Mouse (Mus musculus) embryonic stem cell, embryonic (primary cell): ENCODE results near the gene Tas2r136.

ENCODE experiments used
- CTCF ChIA-PET, 4 experiments: fragments of 300-600 bp in 2 of 4; fragments of 350-600 bp in 2 of 4; sonication (Branson Sonifier 250); formaldehyde crosslinking; loops; one replicate each; lab custom pipeline; 2022; ENCODE audit warnings: inconsistent platforms in 2 of 4; lab: Charles Lee
- POLR2A ChIA-PET, 4 experiments: fragments of 300-600 bp in 2 of 4; fragments of 350-600 bp in 2 of 4; sonication (Branson Sonifier 250); formaldehyde crosslinking; loops; one replicate each; lab custom pipeline; 2022; ENCODE audit warnings: antibody characterized with exemption in 4 of 4, inconsistent platforms in 1 of 4; lab: Charles Lee

The Tas2r136 gene

DNA sequence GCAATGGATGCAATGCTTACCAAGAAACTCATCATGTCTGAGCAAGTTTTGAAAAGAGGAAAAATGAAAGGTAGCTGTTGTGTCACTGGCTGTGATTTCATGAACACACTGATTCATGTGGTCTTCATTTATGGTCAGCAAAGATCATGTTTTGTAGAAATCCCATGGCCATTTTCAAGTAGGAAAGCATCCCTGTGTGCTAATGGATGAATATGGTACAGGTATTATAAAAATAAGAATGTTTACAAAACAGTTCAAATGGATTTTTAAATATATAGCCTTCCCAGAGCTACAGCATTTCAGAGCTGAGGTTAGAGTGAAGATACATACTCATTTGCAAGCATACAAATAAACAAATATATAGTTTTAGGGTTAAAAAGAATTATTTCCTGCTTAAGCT, at the start of gene Tas2r136:
Gene Tas2r136 (minus strand): TSS at position 101 of the 400 bp plus-strand sequence.
- ChIA-PET POLR2A (no interaction called here), CTCF (no interaction called here)

DNA sequence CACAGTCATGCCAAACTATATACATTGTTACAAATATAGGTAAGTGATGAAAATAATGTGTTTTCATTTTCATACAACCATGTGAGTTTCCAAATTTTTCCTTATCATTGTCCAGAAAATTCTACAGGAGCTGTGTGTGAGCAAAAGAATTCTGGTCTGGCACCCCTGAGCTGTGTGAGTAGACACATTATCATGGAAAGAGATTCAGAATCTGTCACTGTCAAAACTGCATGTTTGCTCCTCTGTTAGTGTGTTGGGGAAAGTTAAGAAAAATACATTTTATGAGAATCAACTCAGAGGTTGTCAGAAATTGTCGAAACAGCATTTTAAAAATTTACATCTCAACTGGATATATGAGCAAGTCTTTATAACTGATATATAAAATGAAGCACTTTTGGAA, 24.6 kb upstream of the Tas2r136 start, which contains the start of gene Tas2r117:
Gene Tas2r117 (plus strand): TSS at position 301 of the 400 bp plus-strand sequence.
- ChIA-PET POLR2A (no interaction called here), CTCF (no interaction called here)

DNA sequence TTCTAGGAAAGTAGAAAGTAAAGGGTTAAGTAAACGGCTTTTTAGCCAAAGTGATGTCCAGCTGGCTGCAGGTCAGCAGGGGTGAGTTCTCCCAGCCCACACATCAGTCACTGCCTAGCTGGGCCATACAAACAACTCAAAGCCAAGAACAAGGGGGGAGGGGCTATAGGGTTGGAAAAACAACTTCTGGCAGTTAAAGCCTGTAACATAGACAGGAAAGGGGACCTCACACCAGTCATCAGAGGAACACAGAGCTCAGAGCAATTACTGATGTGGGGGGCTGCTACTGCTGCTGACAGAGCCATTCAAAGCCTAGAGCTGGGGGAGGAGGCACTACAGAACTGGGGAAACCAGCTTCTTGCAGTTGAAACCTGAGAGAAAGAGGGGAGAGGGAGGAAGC, 17.4 kb upstream of the Tas2r136 start:
- POLR2A ChIA-PET, result no interaction called here
- CTCF ChIA-PET, result no interaction called here

DNA sequence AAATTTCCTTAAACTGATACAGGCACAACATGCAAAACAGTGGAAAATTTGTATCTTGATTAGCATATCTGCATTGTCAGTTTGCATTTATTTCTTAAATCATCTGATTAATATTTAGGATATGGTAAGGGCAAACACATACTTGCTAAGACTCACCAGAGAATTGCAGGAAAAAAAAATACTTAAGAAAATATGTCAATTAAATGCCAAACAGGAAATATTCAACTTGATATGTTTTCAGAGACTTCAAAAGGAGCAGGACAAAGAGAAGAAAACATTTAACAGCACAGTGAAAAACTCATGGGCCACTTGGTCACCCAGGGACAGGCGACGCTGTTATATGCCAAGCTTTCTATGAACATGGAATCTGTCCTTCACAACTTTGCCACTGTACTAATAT, 16.1 kb downstream of the Tas2r136 start, which contains the start of gene Tas2r102:
Gene Tas2r102 (plus strand): TSS at position 301 of the 400 bp plus-strand sequence.
- CTCF ChIA-PET, result no interaction called here

DNA sequence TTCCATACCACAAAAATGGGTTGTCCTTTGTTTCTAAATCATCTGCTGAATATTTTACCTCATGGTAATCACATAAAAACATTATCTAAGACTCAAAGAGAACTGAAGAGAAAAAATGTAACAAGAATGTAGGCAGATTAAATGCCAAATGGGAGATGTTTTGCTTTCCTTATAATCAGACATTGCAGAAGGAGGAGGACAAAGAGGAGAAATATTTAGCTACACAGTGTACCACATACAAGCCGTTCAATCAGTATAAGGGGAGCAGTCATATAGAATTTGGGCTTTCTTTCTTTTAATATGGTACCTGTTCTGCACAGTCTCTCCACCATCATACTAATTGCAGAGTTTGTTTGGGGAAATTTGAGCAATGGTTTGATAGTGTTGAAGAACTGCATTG, 23.5 kb downstream of the Tas2r136 start, which contains the start of gene Tas2r124:
Gene Tas2r124 (plus strand): TSS at position 301 of the 400 bp plus-strand sequence.
- CTCF ChIA-PET, result no interaction called here

More for the DNA sequence above, 16.1 kb downstream of the Tas2r136 start, which contains the start of gene Tas2r102:
- POLR2A ChIA-PET, result no interaction called here

DNA sequence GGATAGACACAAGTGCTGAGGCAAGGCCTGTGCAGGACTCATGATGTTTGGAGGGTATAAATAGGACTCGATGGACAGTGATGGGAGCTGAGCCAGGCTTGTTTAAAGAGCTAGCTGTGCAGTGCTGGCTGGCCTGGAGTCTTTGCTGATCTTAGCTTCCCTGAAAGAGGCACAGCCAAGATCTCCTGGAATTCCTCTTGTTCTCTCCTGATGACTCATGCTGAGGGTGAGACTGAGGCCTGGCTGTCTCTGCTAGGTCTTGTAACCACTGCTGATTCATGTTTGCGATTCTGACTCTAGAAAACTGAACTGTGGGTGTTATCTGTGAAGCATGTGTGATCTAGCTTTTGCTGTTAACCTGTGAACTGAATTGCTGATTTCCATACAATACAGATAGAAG, 27.8 kb downstream of the Tas2r136 start:
- ChIA-PET CTCF (no interaction called here), POLR2A (no interaction called here)

More for the DNA sequence above, 23.5 kb downstream of the Tas2r136 start, which contains the start of gene Tas2r124:
- POLR2A ChIA-PET, result no interaction called here

DNA sequence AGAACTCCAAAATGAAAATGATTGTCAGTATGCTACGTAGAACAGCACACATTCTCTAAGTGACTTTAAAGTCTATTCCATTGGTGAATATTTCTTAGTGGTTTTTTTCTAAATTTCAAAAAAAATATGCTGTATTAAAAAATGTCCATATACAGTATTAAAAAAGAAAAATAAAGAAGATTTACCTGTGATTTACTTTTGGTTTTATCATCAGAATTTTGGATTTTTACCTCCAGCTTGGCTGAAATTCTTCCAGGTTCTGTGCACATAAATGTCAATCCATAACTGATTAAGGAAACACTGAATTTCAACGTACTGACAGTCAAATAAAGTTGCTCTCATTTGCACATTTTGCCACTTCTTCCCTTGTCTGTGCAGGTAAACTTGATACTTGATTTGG, 40.0 kb downstream of the Tas2r136 start, which contains the start of gene Tas2r115:
Gene Tas2r115 (minus strand): TSS at position 101 of the 400 bp plus-strand sequence.
- CTCF ChIA-PET, result no interaction called here
- POLR2A ChIA-PET, result no interaction called here
